Comparison of ENCODE assay signal across 28 mouse cellular contexts in the genomic region with DNA sequence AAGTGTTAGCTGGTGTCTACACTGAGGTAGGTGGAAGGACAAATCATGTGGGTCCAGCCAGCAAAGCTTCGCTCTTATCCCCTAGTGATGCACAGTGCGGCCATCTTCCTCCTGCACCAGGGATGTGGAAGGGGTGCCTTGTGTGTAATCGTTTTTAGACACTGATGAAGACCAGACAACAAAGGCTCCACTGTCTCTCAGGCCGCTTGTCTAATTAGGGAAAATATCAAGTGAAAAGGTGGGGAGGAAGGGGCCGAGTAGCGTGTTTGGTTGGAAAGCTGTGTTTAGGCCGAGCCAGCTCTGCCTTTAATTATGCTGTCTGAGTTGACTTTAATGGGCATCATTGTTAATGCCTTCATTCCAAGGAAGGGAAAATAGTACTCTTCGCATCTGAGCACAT.
DNase-seq lines count a peak whose midpoint lies in the region; ATAC-seq and TF ChIP-seq lines count a peak whose summit lies in the region.
"Had no signal": no experiment of that assay in that cellular context is flagged by ENCODE, and none has a peak within 500 bp of the region (broad histone marks: within the 10 kb centered on the region; RNA-seq: fewer than 3 reads in every experiment).

No protein-coding gene starts in this region.

- no peak for ATAC-seq in liver, embryonic 13.5 days (ENCODE audit: low read depth)
- no peak for ATAC-seq in liver, postnatal 0 days
- ATAC-seq in midbrain, embryonic 13.5 days: no peak
- ATAC-seq: inflammation-experienced regulatory T-cells, adult 6 months had no signal

- no peak for TF ChIP-seq CTCF in liver, postnatal 0 days (IDR thresholded peaks at IDR 0.05; ENCODE audit: low read depth)

- 84% methylated on average over 8 of the region's 8 CpGs for WGBS in liver, embryonic 13.5 days (ENCODE audit: insufficient replicate concordance)
- 84% methylated on average over 8 of the region's 8 CpGs for WGBS in liver, postnatal 0 days (ENCODE audit: insufficient replicate concordance)
- 41% methylated on average over 8 of the region's 8 CpGs for WGBS in limb, embryonic 10.5 days
- WGBS in midbrain, embryonic 13.5 days: 70% methylated on average over 8 of the region's 8 CpGs

- peaks cover 74% of the 10 kb centered on the region for H3K4me1 ChIP-seq in liver, embryonic 13.5 days (replicated peaks)
- peaks cover 6% of the 10 kb centered on the region; the same call in 1 of the 2 replicates for H3K4me1 ChIP-seq in liver, postnatal 0 days (ENCODE audit: insufficient read depth)
- peaks cover 54% of the 10 kb centered on the region for H3K4me1 ChIP-seq in limb, embryonic 10.5 days
- H3K4me1 ChIP-seq in midbrain, embryonic 13.5 days (replicated peaks): no peaks in the 10 kb centered on the region
- H3K4me1 ChIP-seq: hindbrain, embryonic 15.5 days; kidney, embryonic 15.5 days had no signal

- peak overlapping the region; percentile 95 for H3K27ac ChIP-seq in liver, embryonic 13.5 days
- H3K27ac ChIP-seq in liver, postnatal 0 days (ENCODE audit: low read depth): no peak overlapping the region
- peak overlapping the region; percentile 78 for H3K27ac ChIP-seq in limb, embryonic 10.5 days
- no peak overlapping the region for H3K27ac ChIP-seq in midbrain, embryonic 13.5 days
- H3K27ac ChIP-seq: embryonic facial prominence, embryonic 15.5 days; hindbrain, embryonic 10.5 days; hindbrain, embryonic 15.5 days; kidney, embryonic 15.5 days; lung, embryonic 15.5 days; midbrain, embryonic 10.5 days; stomach, postnatal 0 days had no signal

- no peaks in the 10 kb centered on the region for H3K9me3 ChIP-seq in liver, embryonic 13.5 days (replicated peaks)
- H3K9me3 ChIP-seq in liver, postnatal 0 days (ENCODE audit: low read length): no peaks in the 10 kb centered on the region
- no peaks in the 10 kb centered on the region for H3K9me3 ChIP-seq in limb, embryonic 10.5 days (replicated peaks)
- no peaks in the 10 kb centered on the region for H3K9me3 ChIP-seq in midbrain, embryonic 13.5 days
- H3K9me3 ChIP-seq: embryonic facial prominence, embryonic 15.5 days; hindbrain, embryonic 10.5 days; hindbrain, embryonic 15.5 days; kidney, embryonic 15.5 days; lung, embryonic 15.5 days; midbrain, embryonic 10.5 days had no signal

- H3K9ac ChIP-seq in liver, embryonic 13.5 days: no peak overlapping the region
- no peak overlapping the region for H3K9ac ChIP-seq in liver, postnatal 0 days (replicated peaks)
- H3K9ac ChIP-seq in midbrain, embryonic 13.5 days (replicated peaks): no peak overlapping the region
- H3K9ac ChIP-seq: embryonic facial prominence, embryonic 15.5 days; hindbrain, embryonic 15.5 days; kidney, embryonic 15.5 days; lung, embryonic 15.5 days had no signal

- H3K4me3 ChIP-seq in liver, embryonic 13.5 days (replicated peaks): no peak overlapping the region
- H3K4me3 ChIP-seq in liver, postnatal 0 days (ENCODE audit: low read depth, low read length): no peak overlapping the region
- H3K4me3 ChIP-seq in limb, embryonic 10.5 days: no peak overlapping the region
- no peak overlapping the region for H3K4me3 ChIP-seq in midbrain, embryonic 13.5 days (replicated peaks)
- H3K4me3 ChIP-seq: embryonic facial prominence, embryonic 15.5 days; hindbrain, embryonic 10.5 days; hindbrain, embryonic 15.5 days; kidney, embryonic 15.5 days; lung, embryonic 15.5 days; midbrain, embryonic 10.5 days; myocyte had no signal

- H3K27me3 ChIP-seq in liver, embryonic 13.5 days: no peaks in the 10 kb centered on the region
- no peaks in the 10 kb centered on the region for H3K27me3 ChIP-seq in liver, postnatal 0 days (ENCODE audit: insufficient read depth, low read length)
- no peaks in the 10 kb centered on the region for H3K27me3 ChIP-seq in limb, embryonic 10.5 days (ENCODE audit: low read depth, poor library complexity, severe bottlenecking)
- H3K27me3 ChIP-seq in midbrain, embryonic 13.5 days: no peaks in the 10 kb centered on the region
- H3K27me3 ChIP-seq: embryonic facial prominence, embryonic 15.5 days; hindbrain, embryonic 15.5 days; kidney, embryonic 15.5 days; lung, embryonic 15.5 days had no signal

- no peak for TF ChIP-seq EP300 in liver, postnatal 0 days (IDR thresholded peaks at IDR 0.05; ENCODE audit: low read depth)

- peak; percentile 17 for DNase-seq in embryo, embryonic 11 days
- DNase-seq in embryo, embryonic 10 days (ENCODE audit: low spot score): no peak
- no peak for DNase-seq in liver, embryonic 13.5 days
- DNase-seq in liver, postnatal 0 days: no peak
- no peak for DNase-seq in limb, embryonic 10.5 days (ENCODE audit: low spot score)
- DNase-seq in retina, postnatal 1 day: peak; percentile 88
- no peak for DNase-seq in adrenal gland, postnatal 14 days
- DNase-seq: adrenal gland, adult 8-10 months; cerebellum, adult 11 months; cerebellum, adult 9-10 months; cerebellum, postnatal 36 days; gastrocnemius, postnatal 10 days; heart, postnatal 14 days; kidney, adult 18-20 months; kidney, postnatal 25 days; right cerebral cortex, adult 18-20 months; thymus, adult 18-20 months; thymus, postnatal 25 days had no signal

- no peaks in the 10 kb centered on the region for H3K36me3 ChIP-seq in liver, embryonic 13.5 days
- H3K36me3 ChIP-seq in liver, postnatal 0 days (replicated peaks; ENCODE audit: insufficient read depth, low read length): no peaks in the 10 kb centered on the region
- no peaks in the 10 kb centered on the region for H3K36me3 ChIP-seq in limb, embryonic 10.5 days
- H3K36me3 ChIP-seq in midbrain, embryonic 13.5 days: no peaks in the 10 kb centered on the region
- H3K36me3 ChIP-seq: embryonic facial prominence, embryonic 15.5 days; hindbrain, embryonic 10.5 days; hindbrain, embryonic 15.5 days; kidney, embryonic 15.5 days; lung, embryonic 15.5 days; midbrain, embryonic 10.5 days had no signal

- no peak overlapping the region for H3K4me2 ChIP-seq in liver, embryonic 13.5 days
- H3K4me2 ChIP-seq in liver, postnatal 0 days (ENCODE audit: low read depth, low read length): no peak overlapping the region
- no peak overlapping the region for H3K4me2 ChIP-seq in midbrain, embryonic 13.5 days (replicated peaks)
- H3K4me2 ChIP-seq: embryonic facial prominence, embryonic 15.5 days; hindbrain, embryonic 15.5 days; kidney, embryonic 15.5 days; lung, embryonic 15.5 days had no signal

Comparison
In these comparisons a context has a peak if more than half of its experiments do, and no peak if none do; other contexts are left out.
1. DNase-seq: peak in embryo, embryonic 11 days (single experiment) and retina, postnatal 1 day (single experiment); none in embryo, embryonic 10 days (single experiment), liver, embryonic 13.5 days (single experiment), liver, postnatal 0 days (single experiment), limb, embryonic 10.5 days (single experiment) and adrenal gland, postnatal 14 days (single experiment).
2. H3K27ac ChIP-seq: peak in liver, embryonic 13.5 days (single experiment) and limb, embryonic 10.5 days (single experiment); none in liver, postnatal 0 days (single experiment) and midbrain, embryonic 13.5 days (single experiment).